Mouse (Mus musculus) kidney, postnatal 0 days (tissue): ENCODE measurements around the gene Slc22a14. TPM values are rescaled to one million over a fixed set of nuclear protein-coding genes. Genes with fewer than 3 reads are reported as not detected.
A peak's percentile ranks its signal among the peaks of the same experiment; 100 is the strongest.
"Not testable (repeated sequence)": the region's sequence is repeated elsewhere in the genome, so short reads cannot be mapped to it uniquely, and the experiment has no call there.

ENCODE experiments used
- ATAC-seq: fragments of 200-750 bp; cut with Nextera tagmentation; replicated peaks from 2 replicates; pipeline ENCODE4 v1.8.0; 2017; ENCODE audit warnings: low read depth, moderate number of reproducible peaks, moderate TSS enrichment, moderate library complexity; ENCODE audit not compliant: low FRiP score
- DNase-seq: peaks from one replicate; pipeline ENCODE4 v3.0.0-alpha.2; 2016; ENCODE audit warnings: low spot score
- H3K27ac ChIP-seq: fragments of 300-500 bp; sonication (generic); 2 replicates; pipeline ENCODE4 v1.5.1; 2014; ENCODE audit warnings: mild to moderate bottlenecking
- H3K27me3 ChIP-seq: fragments of 300-500 bp; sonication (generic); 2 replicates; pipeline ENCODE4 v1.6.1; 2014; ENCODE audit warnings: low read length, mixed read lengths; ENCODE audit not compliant: insufficient read depth
- H3K36me3 ChIP-seq: fragments of 300-500 bp; sonication (generic); 2 replicates; pipeline ENCODE4 v1.6.1; 2014; ENCODE audit warnings: low read length, mixed read lengths; ENCODE audit not compliant: insufficient read depth
- H3K4me1 ChIP-seq: fragments of 300-500 bp; sonication (generic); replicated peaks from 2 replicates; pipeline ENCODE4 v1.6.1; 2014; ENCODE audit warnings: antibody characterized with exemption, low read length, mixed read lengths; ENCODE audit not compliant: insufficient read depth
- H3K4me2 ChIP-seq: fragments of 300-500 bp; sonication (generic); 2 replicates; pipeline ENCODE4 v1.6.1; 2014; ENCODE audit warnings: mild to moderate bottlenecking, low read length, moderate library complexity, mixed read lengths
- H3K4me3 ChIP-seq: fragments of 300-500 bp; sonication (generic); replicated peaks from 2 replicates; pipeline ENCODE4 v1.5.1; 2014; ENCODE audit warnings: low read depth, low read length
- H3K9ac ChIP-seq: fragments of 300-500 bp; sonication (generic); 2 replicates; pipeline ENCODE4 v1.6.1; 2014; ENCODE audit warnings: low read depth, low read length
- H3K9me3 ChIP-seq: fragments of 300-500 bp; sonication (generic); replicated peaks from 2 replicates; pipeline ENCODE4 v1.6.1; 2016; ENCODE audit warnings: low read length, inconsistent platforms, mixed read lengths
- CTCF ChIP-seq: IDR thresholded peaks from 2 replicates; pipeline ENCODE4 v1.5.1; 2016; ENCODE audit warnings: antibody characterized with exemption, low read depth, mild to moderate bottlenecking, moderate library complexity
- WGBS: fragments of 180-500 bp; shearing (Covaris S2); extraction: QIAGEN DNeasy Blood & Tissue Kit; methylation state at CpG from one replicate; pipeline ENCODE4 v1.1.7; 2014; 5-methylcytosine and 5-hydroxymethylcytosine counted together
- polyA plus RNA-seq: library from polyadenylated mRNA; unstranded; fragments of >200 nt; fragmentation: Nextera tagmentation; extraction: Ambion mirVana; gene quantifications from 2 replicates; pipeline ENCODE4 v1.2.1, GENCODE M21; 2015

Gene Slc22a14
- polyA plus RNA-seq, 1 experiment from 2014 or later: 0.34 TPM

DNA sequence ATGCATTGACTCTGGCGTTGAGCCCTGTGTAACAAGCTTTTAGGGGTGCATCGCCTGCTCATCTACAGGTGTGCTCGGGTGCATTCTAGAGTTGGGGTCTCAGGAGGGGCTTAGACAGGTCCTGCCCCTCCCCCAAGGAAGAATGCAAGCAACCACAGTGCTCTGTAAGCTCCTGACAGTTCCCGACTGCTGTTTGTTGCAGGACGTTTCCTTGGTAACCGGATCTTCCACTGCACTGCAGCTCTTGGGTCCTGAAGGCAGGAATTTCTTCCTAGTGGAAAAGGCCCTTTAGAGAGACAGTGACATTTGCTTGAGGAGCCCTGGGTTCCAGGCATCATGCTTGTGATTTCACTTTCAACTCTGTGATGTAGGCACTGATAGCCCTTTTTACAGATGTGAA lies 17.2 kb upstream of the Slc22a14 start:
- ATAC-seq (no peak), DNase-seq (no peak)
- Histone ChIP-seq H3K4me3 (no peak overlapping the region), H3K36me3 (0 out of 2 replicates have a peak, but pooled peaks cover 3% of the 10 kb centered on the region), H3K27ac (no peak overlapping the region), H3K4me2 (no peak overlapping the region), H3K4me1 (no peaks in the 10 kb centered on the region), H3K9ac (no peak overlapping the region), H3K27me3 (no peaks in the 10 kb centered on the region), H3K9me3 (no peaks in the 10 kb centered on the region)
- 66% methylated on average over 6 of the region's 6 CpGs for WGBS
- no peak for TF ChIP-seq CTCF

DNA sequence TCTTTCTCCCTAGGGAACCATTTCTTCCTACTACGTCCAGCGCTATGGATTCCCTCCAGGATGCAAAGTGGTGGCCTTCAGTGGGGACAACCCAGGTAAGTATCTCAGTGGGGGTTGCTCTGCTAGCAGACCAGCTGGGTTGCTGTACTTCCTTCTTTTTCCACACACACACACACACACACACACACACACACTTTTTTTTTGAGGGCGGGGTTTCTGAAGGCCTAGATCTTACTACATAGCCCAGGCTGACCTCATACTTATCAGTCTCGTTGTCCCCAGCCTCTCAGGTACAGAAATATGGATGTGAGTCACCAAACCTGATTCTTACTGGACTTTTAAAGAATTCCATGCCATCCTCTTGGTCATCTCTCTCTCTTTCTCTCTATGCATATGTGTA lies 12.9 kb upstream of the Slc22a14 start:
- H3K4me2 ChIP-seq: no peak overlapping the region
- no peak overlapping the region for H3K9ac ChIP-seq
- H3K9me3 ChIP-seq: no peaks in the 10 kb centered on the region
- H3K4me1 ChIP-seq: no peaks in the 10 kb centered on the region
- DNase-seq (no peak), ATAC-seq (no peak)
- 80% methylated on average over 4 of the region's 4 CpGs for WGBS
- no peak overlapping the region for H3K4me3 ChIP-seq
- TF ChIP-seq CTCF: no peak
- no peak overlapping the region for H3K27ac ChIP-seq
- 0 out of 2 replicates have a peak, but pooled peaks cover 3% of the 10 kb centered on the region for H3K36me3 ChIP-seq
- no peaks in the 10 kb centered on the region for H3K27me3 ChIP-seq

- H3K4me3 ChIP-seq: no peak overlapping the region
- WGBS: 59% methylated on average over 6 of the region's 6 CpGs
- no peak overlapping the region for H3K9ac ChIP-seq
- H3K4me2 ChIP-seq: no peak overlapping the region
- ATAC-seq (no peak), DNase-seq (no peak)
- H3K9me3 ChIP-seq: no peaks in the 10 kb centered on the region
- H3K4me1 ChIP-seq: no peaks in the 10 kb centered on the region
- TF ChIP-seq CTCF: no peak
- H3K36me3 ChIP-seq: 0 out of 2 replicates have a peak, but pooled peaks cover 3% of the 10 kb centered on the region
- no peaks in the 10 kb centered on the region for H3K27me3 ChIP-seq
- no peak overlapping the region for H3K27ac ChIP-seq
Observed at GRCm38 (mm10) chr9:119375556-119375955, 10.2 kb upstream of the Slc22a14 start.

GRCm38 (mm10) chr9:119375008-119375407 lies 9.7 kb upstream of the Slc22a14 start:
- Histone ChIP-seq H3K4me1 (no peaks in the 10 kb centered on the region), H3K4me2 (no peak overlapping the region), H3K27ac (no peak overlapping the region), H3K9me3 (no peaks in the 10 kb centered on the region), H3K36me3 (0 out of 2 replicates have a peak, but pooled peaks cover 3% of the 10 kb centered on the region), H3K4me3 (no peak overlapping the region), H3K27me3 (no peaks in the 10 kb centered on the region), H3K9ac (no peak overlapping the region)
- ATAC-seq (no peak), DNase-seq (no peak)
- WGBS: 42% methylated on average over 3 of the region's 3 CpGs
- no peak for TF ChIP-seq CTCF

DNA sequence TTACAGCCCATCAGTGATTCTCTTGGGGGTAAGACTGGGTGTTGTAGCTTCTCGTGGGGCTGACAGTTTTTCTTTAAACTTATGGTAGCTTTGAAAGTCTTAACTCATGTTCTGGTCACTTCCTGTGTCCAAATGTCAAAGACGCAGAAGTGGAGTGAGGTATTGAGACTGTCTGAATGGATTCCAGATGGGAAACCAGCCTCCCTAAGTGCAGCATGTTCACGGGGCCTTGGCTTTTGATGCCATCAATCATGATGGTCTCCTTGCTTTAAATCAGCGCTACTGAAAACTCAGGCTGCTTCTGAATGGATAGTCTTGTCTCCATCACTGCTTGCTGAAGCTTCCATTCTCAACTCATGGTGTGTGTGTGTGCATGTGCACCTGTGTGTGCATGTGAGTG lies 5.9 kb upstream of the Slc22a14 start:
- no peak overlapping the region for H3K4me3 ChIP-seq

DNA sequence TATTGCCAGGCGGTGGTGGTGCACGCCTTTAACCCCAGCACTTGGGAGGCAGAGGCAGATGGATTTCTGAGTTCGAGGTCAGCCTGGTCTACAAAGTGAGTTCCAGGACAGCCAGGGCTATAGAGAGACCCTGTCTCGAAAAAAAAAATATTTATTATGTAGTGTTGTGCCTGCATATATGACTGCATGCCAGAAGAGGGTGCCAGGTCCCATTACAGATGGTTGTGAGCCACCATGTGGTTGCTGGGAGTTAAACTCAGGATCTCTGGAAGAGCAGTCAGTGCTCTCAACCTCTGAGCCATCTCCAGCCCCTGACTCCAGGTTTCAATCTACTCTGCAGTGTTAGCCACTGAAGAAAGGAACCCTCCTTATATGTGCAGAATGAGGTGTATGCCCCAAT lies 5.4 kb upstream of the Slc22a14 start:
- H3K9ac ChIP-seq, H3K27ac ChIP-seq, H3K4me1 ChIP-seq, ATAC-seq, H3K27me3 ChIP-seq, DNase-seq, H3K4me2 ChIP-seq, H3K4me3 ChIP-seq, H3K9me3 ChIP-seq: not testable (repeated sequence)
- peak; percentile 52 for TF ChIP-seq CTCF
- H3K36me3 ChIP-seq: 0 out of 2 replicates have a peak, but pooled peaks cover 14% of the 10 kb centered on the region
- WGBS: 89% methylated on average over 4 of the region's 4 CpGs

More for the DNA sequence above, 5.9 kb upstream of the Slc22a14 start:
- no peak overlapping the region for H3K9ac ChIP-seq
- H3K27me3 ChIP-seq: no peaks in the 10 kb centered on the region
- WGBS: 51% methylated on average over 4 of the region's 4 CpGs
- DNase-seq (no peak), ATAC-seq (no peak)
- 0 out of 2 replicates have a peak, but pooled peaks cover 14% of the 10 kb centered on the region for H3K36me3 ChIP-seq
- H3K27ac ChIP-seq: no peak overlapping the region
- H3K4me1 ChIP-seq: no peaks in the 10 kb centered on the region
- H3K4me2 ChIP-seq: no peak overlapping the region
- TF ChIP-seq CTCF: no peak
- no peaks in the 10 kb centered on the region for H3K9me3 ChIP-seq

DNA sequence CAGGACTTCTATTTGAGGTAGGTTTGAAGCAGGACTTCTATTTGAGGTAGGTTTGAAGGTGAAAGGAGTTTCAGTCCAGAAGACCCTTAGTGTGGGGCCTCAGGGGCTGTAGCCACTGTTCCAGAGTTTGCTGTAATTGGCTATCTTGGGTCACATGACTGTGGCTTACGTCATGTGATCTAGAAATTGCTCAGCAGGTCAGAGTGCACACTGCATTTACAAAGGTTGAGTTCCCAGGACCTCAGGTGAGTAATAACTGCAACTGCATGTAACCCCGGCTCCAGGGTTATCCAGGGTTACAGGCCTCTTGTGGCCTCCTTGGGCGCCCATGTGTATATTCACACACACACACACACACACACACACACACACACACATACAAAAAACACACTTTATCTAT lies 3.0 kb upstream of the Slc22a14 start:
- Histone ChIP-seq H3K4me1 (no peaks in the 10 kb centered on the region), H3K4me3 (no peak overlapping the region), H3K4me2 (no peak overlapping the region), H3K27me3 (no peaks in the 10 kb centered on the region), H3K36me3 (0 out of 2 replicates have a peak, but pooled peaks cover 10% of the 10 kb centered on the region), H3K27ac (no peak overlapping the region), H3K9me3 (no peaks in the 10 kb centered on the region), H3K9ac (no peak overlapping the region)
- WGBS: 79% methylated on average over 3 of the region's 3 CpGs
- no peak for DNase-seq
- no peak for TF ChIP-seq CTCF
- peak; percentile 43; the same call in 1 of the 2 replicates for ATAC-seq
